ENCODE assay signal across 8 mouse cellular contexts in the genomic region with DNA sequence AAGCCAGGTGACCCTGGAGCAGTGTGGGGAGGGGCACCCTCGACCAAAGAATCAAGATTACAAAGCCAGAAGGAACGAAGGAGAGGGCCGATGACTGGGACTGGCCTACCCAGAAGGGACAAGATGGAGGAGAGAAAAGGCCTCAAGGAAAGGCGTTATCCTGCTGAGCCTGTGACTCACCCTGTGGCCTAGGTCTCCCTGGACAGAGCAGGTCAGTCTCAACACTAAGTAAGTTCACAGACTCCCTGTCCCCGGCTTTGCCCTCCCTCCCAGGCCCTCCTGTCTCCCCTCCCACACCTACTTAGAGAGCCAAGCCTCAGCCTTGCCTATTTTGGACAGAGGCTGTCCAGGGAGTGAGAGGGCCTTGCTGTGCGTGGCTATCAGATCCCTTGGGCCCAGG. TPM values are rescaled to one million over a fixed set of nuclear protein-coding genes. Genes with fewer than 3 reads are reported as not detected.
DNase-seq lines count a peak whose midpoint lies in the region; ATAC-seq lines count a peak whose summit lies in the region.

A gene (plus strand): TSS at position 79 of the 400 bp plus-strand sequence.

- DNase-seq in neural tube, embryonic 11.5 days (ENCODE audit: low spot score) = no peak
- no peak for DNase-seq in neural tube, embryonic 10.5 days (ENCODE audit: extremely low spot score, low spot score)
- no peak for DNase-seq in embryonic facial prominence, embryonic 14.5 days (ENCODE audit: low spot score)
- no peak for DNase-seq in left cerebral cortex, postnatal 36 days (ENCODE audit: low spot score in 2 of 2)
- DNase-seq in embryo, embryonic 11 days = no peak
- DNase-seq in natural killer cell, adult 2 months (ENCODE audit: low spot score in 2 of 2) = no peak

- H3K27ac ChIP-seq in neural tube, embryonic 11.5 days (ENCODE audit: low read depth, low read length) = no peak within 1 kb of the TSS
- H3K27ac ChIP-seq in embryonic facial prominence, embryonic 14.5 days (replicated peaks; ENCODE audit: low read depth, low read length) = no peak within 1 kb of the TSS
- H3K27ac ChIP-seq in heart, embryonic 15.5 days = peak within 1 kb of the TSS; percentile 46; the same call in 1 of the 2 replicates
- H3K27ac ChIP-seq in neural tube, embryonic 13.5 days (replicated peaks) = no peak within 1 kb of the TSS

- no peaks in the 10 kb centered on the region for H3K27me3 ChIP-seq in neural tube, embryonic 11.5 days (ENCODE audit: control insufficient read depth, insufficient read depth, low read length)
- no peaks in the 10 kb centered on the region for H3K27me3 ChIP-seq in embryonic facial prominence, embryonic 14.5 days (replicated peaks; ENCODE audit: control insufficient read depth, insufficient read depth, low read length)
- no peaks in the 10 kb centered on the region for H3K27me3 ChIP-seq in heart, embryonic 15.5 days
- H3K27me3 ChIP-seq in neural tube, embryonic 13.5 days = no peaks in the 10 kb centered on the region

- no peak within 1 kb of the TSS for H3K4me3 ChIP-seq in neural tube, embryonic 11.5 days (ENCODE audit: low read depth, low read length)
- H3K4me3 ChIP-seq in embryonic facial prominence, embryonic 14.5 days (ENCODE audit: low read depth, low read length) = no peak within 1 kb of the TSS
- no peak within 1 kb of the TSS for H3K4me3 ChIP-seq in heart, embryonic 15.5 days
- no peak within 1 kb of the TSS for H3K4me3 ChIP-seq in neural tube, embryonic 13.5 days

- 0 out of 2 replicates have a peak, but pooled peaks cover 2% of the 10 kb centered on the region for H3K4me1 ChIP-seq in neural tube, embryonic 11.5 days (ENCODE audit: control insufficient read depth, insufficient read depth, low read length)
- H3K4me1 ChIP-seq in embryonic facial prominence, embryonic 14.5 days (ENCODE audit: control insufficient read depth, insufficient read depth, low read length) = no peaks in the 10 kb centered on the region
- peaks cover 18% of the 10 kb centered on the region for H3K4me1 ChIP-seq in heart, embryonic 15.5 days (replicated peaks)
- no peaks in the 10 kb centered on the region for H3K4me1 ChIP-seq in neural tube, embryonic 13.5 days (replicated peaks)

- H3K36me3 ChIP-seq in neural tube, embryonic 11.5 days (ENCODE audit: control insufficient read depth, insufficient read depth, low read length) = no peaks in the 10 kb centered on the region
- no peaks in the 10 kb centered on the region for H3K36me3 ChIP-seq in embryonic facial prominence, embryonic 14.5 days (ENCODE audit: control insufficient read depth, insufficient read depth, low read length)
- H3K36me3 ChIP-seq in heart, embryonic 15.5 days = no peaks in the 10 kb centered on the region
- no peaks in the 10 kb centered on the region for H3K36me3 ChIP-seq in neural tube, embryonic 13.5 days

- 73% methylated on average over 6 of the region's 6 CpGs for WGBS in neural tube, embryonic 11.5 days
- WGBS in embryonic facial prominence, embryonic 14.5 days = 66% methylated on average over 6 of the region's 6 CpGs
- WGBS in heart, embryonic 15.5 days = 51% methylated on average over 6 of the region's 6 CpGs
- WGBS in neural tube, embryonic 13.5 days = 73% methylated on average over 6 of the region's 6 CpGs

- H3K9me3 ChIP-seq in neural tube, embryonic 11.5 days (ENCODE audit: control insufficient read depth, low read length) = no peaks in the 10 kb centered on the region
- H3K9me3 ChIP-seq in embryonic facial prominence, embryonic 14.5 days (ENCODE audit: control insufficient read depth, low read length) = no peaks in the 10 kb centered on the region
- H3K9me3 ChIP-seq in heart, embryonic 15.5 days (replicated peaks) = no peaks in the 10 kb centered on the region
- no peaks in the 10 kb centered on the region for H3K9me3 ChIP-seq in neural tube, embryonic 13.5 days

- no peak for ATAC-seq in neural tube, embryonic 11.5 days (ENCODE audit: insufficient read depth, low FRiP score, low TSS enrichment)
- ATAC-seq in embryonic facial prominence, embryonic 14.5 days (ENCODE audit: low read depth) = peak; percentile 22; the same call in 1 of the 2 replicates
- no peak for ATAC-seq in heart, embryonic 15.5 days (replicated peaks; ENCODE audit: insufficient number of reproducible peaks, insufficient read depth, low FRiP score, low read depth)
- no peak for ATAC-seq in neural tube, embryonic 13.5 days (ENCODE audit: low read depth)

- intact Hi-C loops in left cerebral cortex, postnatal 36 days (cut with DNase I) = loop anchor here (1.0 to 5.0 kb wide), 4 partner anchors 33 to 222 kb away; no protein-coding TSS in a partner anchor

- no peak within 1 kb of the TSS for H3K9ac ChIP-seq in neural tube, embryonic 11.5 days (ENCODE audit: low read length)
- H3K9ac ChIP-seq in embryonic facial prominence, embryonic 14.5 days (ENCODE audit: low read depth, low read length) = no peak within 1 kb of the TSS
- no peak within 1 kb of the TSS for H3K9ac ChIP-seq in heart, embryonic 15.5 days
- no peak within 1 kb of the TSS for H3K9ac ChIP-seq in neural tube, embryonic 13.5 days

- H3K4me2 ChIP-seq in neural tube, embryonic 11.5 days (ENCODE audit: low read depth) = no peak within 1 kb of the TSS
- H3K4me2 ChIP-seq in embryonic facial prominence, embryonic 14.5 days (ENCODE audit: low read depth, low read length) = 0 out of 2 replicates have a peak within 1 kb of the TSS, but pooled peaks have one; percentile 13
- H3K4me2 ChIP-seq in heart, embryonic 15.5 days = peak within 1 kb of the TSS; percentile 11; the same call in 1 of the 2 replicates
- H3K4me2 ChIP-seq in neural tube, embryonic 13.5 days = no peak within 1 kb of the TSS

RNA-seq across cellular contexts. Expression of the gene that starts here (rescaled TPM):
- polyA plus RNA-seq in neural tube, embryonic 11.5 days (2014; fragmentation: Nextera tagmentation; extraction: Ambion mirVana) = 47.5 and 51.1 TPM in 2 replicates
- polyA plus RNA-seq in embryonic facial prominence, embryonic 14.5 days (2014; fragmentation: Nextera tagmentation; extraction: Ambion mirVana) = 112 and 119 TPM in 2 replicates
- polyA plus RNA-seq in heart, embryonic 15.5 days (2015; fragmentation: Nextera tagmentation; extraction: Ambion mirVana) = 149 and 169 TPM in 2 replicates
- 100 to 1,000 TPM; 195 to 250 TPM for total RNA-seq in left cerebral cortex, postnatal 36 days (2021)
- polyA plus RNA-seq in neural tube, embryonic 13.5 days (2015; fragmentation: Nextera tagmentation; extraction: Ambion mirVana) = 28.0 and 30.6 TPM in 2 replicates

Comparison
In these comparisons a context has a peak if more than half of its experiments do, and no peak if none do; other contexts are left out.
1. H3K4me2 ChIP-seq: peak in embryonic facial prominence, embryonic 14.5 days (single experiment) and heart, embryonic 15.5 days (single experiment); none in neural tube, embryonic 11.5 days (single experiment) and neural tube, embryonic 13.5 days (single experiment).